Mouse (Mus musculus): ENCODE measurements around the gene Nrxn3. TPM values are rescaled to one million over a fixed set of nuclear protein-coding genes. Genes with fewer than 3 reads are reported as not detected.

Gene Nrxn3
- polyA plus RNA-seq, 1 experiment, result 5.4 TPM

DNA sequence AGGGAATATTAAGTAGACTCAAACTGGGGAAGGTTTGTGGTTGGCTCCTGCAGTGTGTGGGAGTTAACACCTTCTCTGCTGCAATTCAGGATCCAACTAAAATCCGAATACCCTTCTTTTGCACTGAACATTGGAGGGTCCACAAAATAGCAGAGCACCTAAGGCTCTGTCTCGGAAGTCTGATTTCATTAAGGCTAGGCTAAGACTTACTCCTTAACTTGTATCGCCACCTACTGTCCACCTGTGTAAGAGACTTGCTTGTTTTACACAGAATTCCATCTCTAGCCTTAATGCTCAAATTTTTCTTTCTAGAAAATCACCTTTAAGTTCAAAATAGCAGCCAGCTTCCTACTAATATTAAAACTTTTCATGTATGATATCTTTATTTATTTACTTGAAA lies 660.6 kb downstream of the Nrxn3 start:
- Histone ChIP-seq H3K36me3 (ENCODE audit: control insufficient read depth, insufficient read depth, low read length) (no peaks in the 10 kb centered on the region), H3K4me3 (ENCODE audit: control insufficient read depth, low read depth, low read length) (no peak overlapping the region), H3K27me3 (ENCODE audit: control insufficient read depth, insufficient read depth, low read length) (no peaks in the 10 kb centered on the region), H3K27ac (ENCODE audit: control insufficient read depth, insufficient read depth, low read depth, low read length) (no peak overlapping the region), H3K4me1 (ENCODE audit: control insufficient read depth, insufficient read depth, low read length) (no peaks in the 10 kb centered on the region)
- TF ChIP-seq CTCF (IDR thresholded peaks at IDR 0.05; ENCODE audit: control insufficient read depth, insufficient read depth, insufficient replicate concordance, low read depth, low read length) (no peak), POLR2A (IDR thresholded peaks at IDR 0.05; ENCODE audit: control insufficient read depth, low read depth, low read length) (no peak)

DNA sequence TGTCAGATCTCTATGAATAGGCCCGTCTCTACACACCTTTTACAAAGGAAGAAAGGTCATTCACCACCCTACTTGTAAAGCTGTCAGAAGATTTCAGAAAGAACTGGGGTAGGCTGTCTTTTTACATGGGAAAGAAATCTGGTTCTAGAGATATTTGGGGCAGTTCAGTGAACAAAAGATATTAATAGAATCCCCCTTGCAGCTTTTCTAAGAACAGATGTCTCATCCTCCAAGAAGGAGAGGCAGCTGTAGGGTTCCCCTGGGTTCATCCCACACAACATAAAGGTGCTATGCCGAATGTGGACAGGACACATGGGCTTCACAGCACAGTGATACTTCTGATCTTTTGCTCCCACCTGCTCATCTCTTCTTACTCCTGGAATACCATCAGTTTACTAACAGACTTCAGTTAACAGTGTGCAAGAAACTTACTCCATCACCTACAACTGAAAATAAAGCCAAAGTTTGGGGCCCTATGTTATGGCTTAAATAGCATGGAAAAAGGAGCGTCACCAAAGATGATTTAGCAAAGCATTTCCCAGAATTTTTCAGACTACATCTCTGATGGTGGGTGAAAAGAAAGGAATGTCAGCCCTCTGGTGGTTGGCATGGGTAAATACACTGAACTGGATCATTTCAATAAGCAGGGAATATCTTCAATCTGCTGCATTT lies 672.6 kb downstream of the Nrxn3 start:
- Histone ChIP-seq H3K27me3 (ENCODE audit: control insufficient read depth, insufficient read depth, low read length) (no peaks in the 10 kb centered on the region), H3K4me3 (ENCODE audit: control insufficient read depth, low read depth, low read length) (no peak overlapping the region), H3K27ac (ENCODE audit: control insufficient read depth, insufficient read depth, low read depth, low read length) (no peak overlapping the region), H3K4me1 (ENCODE audit: control insufficient read depth, insufficient read depth, low read length) (no peaks in the 10 kb centered on the region), H3K36me3 (ENCODE audit: control insufficient read depth, insufficient read depth, low read length) (no peaks in the 10 kb centered on the region)
- no peak for TF ChIP-seq POLR2A (IDR thresholded peaks at IDR 0.05; ENCODE audit: control insufficient read depth, low read depth, low read length)
- TF ChIP-seq CTCF (IDR thresholded peaks at IDR 0.05; ENCODE audit: control insufficient read depth, insufficient read depth, insufficient replicate concordance, low read depth, low read length), result no peak

DNA sequence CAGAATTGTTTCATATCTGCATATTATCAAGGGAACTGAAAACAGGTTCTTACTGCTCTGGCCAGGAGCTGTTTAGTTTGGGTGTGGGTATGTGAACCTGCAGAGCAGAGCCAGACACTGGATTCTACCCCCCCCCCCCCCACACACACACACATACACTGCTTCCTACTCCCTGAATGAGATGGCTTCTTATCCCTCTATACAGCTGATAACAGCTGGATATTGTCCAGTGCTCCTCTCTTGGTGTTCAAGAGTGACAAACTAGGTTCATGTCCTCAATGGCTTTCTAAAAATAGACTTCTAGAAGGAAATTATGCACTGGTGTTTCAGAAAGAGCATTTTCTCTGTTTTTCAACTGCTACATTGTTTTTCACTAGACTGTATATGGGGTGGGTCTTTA lies 713.8 kb downstream of the Nrxn3 start:
- no peaks in the 10 kb centered on the region for H3K27me3 ChIP-seq (ENCODE audit: control insufficient read depth, insufficient read depth, low read length)
- H3K4me3 ChIP-seq (ENCODE audit: control insufficient read depth, low read depth, low read length), result no peak overlapping the region
- H3K4me1 ChIP-seq (ENCODE audit: control insufficient read depth, insufficient read depth, low read length), result no peaks in the 10 kb centered on the region
- no peaks in the 10 kb centered on the region for H3K36me3 ChIP-seq (ENCODE audit: control insufficient read depth, insufficient read depth, low read length)
- TF ChIP-seq CTCF (IDR thresholded peaks at IDR 0.05; ENCODE audit: control insufficient read depth, insufficient read depth, insufficient replicate concordance, low read depth, low read length) (no peak), POLR2A (IDR thresholded peaks at IDR 0.05; ENCODE audit: control insufficient read depth, low read depth, low read length) (no peak)
- H3K27ac ChIP-seq (ENCODE audit: control insufficient read depth, insufficient read depth, low read depth, low read length), result no peak overlapping the region

DNA sequence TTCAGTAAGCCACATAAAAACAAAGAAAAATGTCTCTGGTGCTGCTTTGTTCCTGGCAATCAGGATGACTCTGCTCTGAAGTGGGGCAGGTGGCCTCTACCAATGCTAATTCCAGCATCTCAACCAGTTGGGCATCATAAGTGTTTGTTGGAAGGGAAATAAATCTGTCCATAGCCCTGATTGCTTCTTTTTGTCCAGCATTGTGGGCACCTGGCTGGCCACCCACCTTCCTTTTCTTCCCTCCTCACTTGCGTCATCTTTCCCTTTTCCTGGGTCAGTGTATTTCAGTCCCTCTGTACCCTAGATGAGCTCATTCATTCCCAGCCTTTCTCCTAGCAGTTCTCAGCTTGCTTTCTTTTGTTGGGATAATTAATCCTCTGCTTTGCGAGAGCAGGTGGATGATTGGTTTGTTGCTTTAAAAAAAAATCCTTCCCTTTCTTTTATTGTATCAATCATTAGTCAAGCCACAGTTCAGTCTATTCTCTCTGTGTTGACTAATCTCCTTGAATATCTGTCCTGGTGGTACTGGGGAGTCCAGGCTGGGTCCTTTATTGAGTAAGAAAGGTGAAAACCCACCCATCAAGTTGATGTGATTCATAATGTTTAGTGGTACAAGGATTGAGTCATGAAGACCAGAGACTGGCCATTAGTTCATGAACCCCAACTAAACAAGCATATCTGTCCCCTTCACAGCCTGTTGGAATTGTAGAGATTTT lies 719.8 kb downstream of the Nrxn3 start:
- no peaks in the 10 kb centered on the region for H3K4me1 ChIP-seq (ENCODE audit: control insufficient read depth, insufficient read depth, low read length)
- H3K27me3 ChIP-seq (ENCODE audit: control insufficient read depth, insufficient read depth, low read length), result no peaks in the 10 kb centered on the region
- no peak overlapping the region for H3K4me3 ChIP-seq (ENCODE audit: control insufficient read depth, low read depth, low read length)
- no peaks in the 10 kb centered on the region for H3K36me3 ChIP-seq (ENCODE audit: control insufficient read depth, insufficient read depth, low read length)
- TF ChIP-seq CTCF (IDR thresholded peaks at IDR 0.05; ENCODE audit: control insufficient read depth, insufficient read depth, insufficient replicate concordance, low read depth, low read length) (no peak), POLR2A (IDR thresholded peaks at IDR 0.05; ENCODE audit: control insufficient read depth, low read depth, low read length) (no peak)
- H3K27ac ChIP-seq (ENCODE audit: control insufficient read depth, insufficient read depth, low read depth, low read length), result no peak overlapping the region

DNA sequence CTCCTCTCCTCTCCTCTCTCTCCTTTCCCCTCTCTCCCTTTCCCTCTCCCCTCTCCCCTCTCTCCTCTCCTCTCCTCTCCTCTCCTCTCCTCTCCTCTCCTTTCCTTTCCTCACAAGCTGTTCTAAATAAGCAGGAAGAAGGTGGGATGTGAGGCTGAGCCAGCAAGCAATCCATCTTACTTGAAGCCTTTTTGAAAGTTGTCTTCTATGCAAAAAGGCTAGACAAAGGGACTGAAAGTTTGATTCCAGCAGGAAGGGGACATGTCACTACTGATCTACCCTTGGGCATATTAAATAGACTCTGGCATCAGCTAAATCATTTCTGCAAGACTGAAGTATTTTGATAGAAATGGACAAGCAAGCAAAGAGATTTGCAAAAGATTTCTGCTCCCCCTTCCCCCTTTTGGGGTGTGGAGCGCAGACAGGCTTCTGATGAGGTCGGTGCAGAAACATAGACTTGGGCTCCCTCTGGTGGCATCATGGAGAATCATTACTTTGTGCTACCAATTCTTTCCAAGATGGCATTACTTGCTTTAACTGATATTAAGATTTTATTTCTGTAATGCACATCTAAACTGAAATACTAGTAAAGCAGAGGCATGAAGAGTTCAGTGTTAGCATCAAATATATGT lies 728.1 kb downstream of the Nrxn3 start:
- no peak overlapping the region for H3K27ac ChIP-seq (ENCODE audit: control insufficient read depth, insufficient read depth, low read depth, low read length)
- no peaks in the 10 kb centered on the region for H3K27me3 ChIP-seq (ENCODE audit: control insufficient read depth, insufficient read depth, low read length)
- no peaks in the 10 kb centered on the region for H3K4me1 ChIP-seq (ENCODE audit: control insufficient read depth, insufficient read depth, low read length)
- TF ChIP-seq POLR2A (IDR thresholded peaks at IDR 0.05; ENCODE audit: control insufficient read depth, low read depth, low read length) (no peak), CTCF (IDR thresholded peaks at IDR 0.05; ENCODE audit: control insufficient read depth, insufficient read depth, insufficient replicate concordance, low read depth, low read length) (no peak)
- H3K4me3 ChIP-seq (ENCODE audit: control insufficient read depth, low read depth, low read length), result no peak overlapping the region
- H3K36me3 ChIP-seq (ENCODE audit: control insufficient read depth, insufficient read depth, low read length), result no peaks in the 10 kb centered on the region

DNA sequence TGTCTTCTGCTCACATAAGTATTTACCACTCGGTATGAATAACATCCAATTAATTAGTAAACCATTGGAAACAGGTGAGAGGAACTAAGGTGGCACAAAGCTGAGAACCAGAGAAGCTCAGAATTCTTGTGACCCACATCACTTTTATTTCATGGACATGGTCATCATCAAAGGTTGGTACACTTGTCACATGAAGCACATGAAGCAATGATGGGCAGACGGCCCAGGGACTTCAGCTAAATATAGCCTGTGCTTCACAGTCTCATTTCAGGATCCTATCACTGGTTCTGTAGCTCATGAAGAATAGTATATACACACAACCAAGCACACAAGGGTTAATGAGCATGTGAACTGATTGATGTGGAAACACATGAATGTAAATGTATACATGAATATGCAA lies 747.5 kb downstream of the Nrxn3 start:
- H3K36me3 ChIP-seq (ENCODE audit: control insufficient read depth, insufficient read depth, low read length), result no peaks in the 10 kb centered on the region
- no peaks in the 10 kb centered on the region for H3K4me1 ChIP-seq (ENCODE audit: control insufficient read depth, insufficient read depth, low read length)
- no peak overlapping the region for H3K27ac ChIP-seq (ENCODE audit: control insufficient read depth, insufficient read depth, low read depth, low read length)
- H3K4me3 ChIP-seq (ENCODE audit: control insufficient read depth, low read depth, low read length), result no peak overlapping the region
- H3K27me3 ChIP-seq (ENCODE audit: control insufficient read depth, insufficient read depth, low read length), result no peaks in the 10 kb centered on the region
- no peak for TF ChIP-seq CTCF (IDR thresholded peaks at IDR 0.05; ENCODE audit: control insufficient read depth, insufficient read depth, insufficient replicate concordance, low read depth, low read length)
- TF ChIP-seq POLR2A (IDR thresholded peaks at IDR 0.05; ENCODE audit: control insufficient read depth, low read depth, low read length), result no peak

DNA sequence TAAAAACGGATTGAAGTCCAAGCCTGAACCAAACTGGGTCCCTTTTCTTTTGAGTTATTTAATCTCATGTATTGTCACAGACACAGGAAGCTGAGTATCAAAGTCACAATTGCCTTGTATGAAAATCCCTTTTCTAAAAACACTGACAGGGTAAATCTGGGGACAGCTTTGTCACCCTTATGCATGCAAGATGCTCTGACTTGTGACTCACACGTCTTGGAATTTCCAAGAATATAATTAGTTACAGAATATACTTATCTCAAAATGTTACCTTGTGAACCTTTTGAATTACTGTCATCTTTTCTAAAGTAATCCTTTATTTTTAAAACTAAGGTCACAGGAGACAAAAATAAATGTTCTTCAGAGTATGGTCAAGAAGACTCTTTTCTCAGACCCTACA lies 748.6 kb downstream of the Nrxn3 start:
- Histone ChIP-seq H3K36me3 (ENCODE audit: control insufficient read depth, insufficient read depth, low read length) (no peaks in the 10 kb centered on the region), H3K4me3 (ENCODE audit: control insufficient read depth, low read depth, low read length) (no peak overlapping the region), H3K4me1 (ENCODE audit: control insufficient read depth, insufficient read depth, low read length) (no peaks in the 10 kb centered on the region), H3K27ac (ENCODE audit: control insufficient read depth, insufficient read depth, low read depth, low read length) (no peak overlapping the region), H3K27me3 (ENCODE audit: control insufficient read depth, insufficient read depth, low read length) (no peaks in the 10 kb centered on the region)
- TF ChIP-seq POLR2A (IDR thresholded peaks at IDR 0.05; ENCODE audit: control insufficient read depth, low read depth, low read length) (no peak), CTCF (IDR thresholded peaks at IDR 0.05; ENCODE audit: control insufficient read depth, insufficient read depth, insufficient replicate concordance, low read depth, low read length) (no peak)
